Mouse (Mus musculus): ENCODE measurements around the gene Ndrg3.
A peak's percentile ranks its signal among the peaks of the same experiment; 100 is the strongest.
"Not testable (repeated sequence)": the region's sequence is repeated elsewhere in the genome, so short reads cannot be mapped to it uniquely, and the experiment has no call there.

Ndrg3 gene

GRCm38 (mm10) chr2:156998263-156998662, 6.4 kb upstream of the Ndrg3 start:
- no peak for DNase-seq (ENCODE audit: low spot score)

GRCm38 (mm10) chr2:156996576-156996975, 4.7 kb upstream of the Ndrg3 start:
- no peak for DNase-seq (ENCODE audit: low spot score)

GRCm38 (mm10) chr2:156990727-156991431, 977 bp downstream of the Ndrg3 start:
- DNase-seq (ENCODE audit: low spot score): no peak

- DNase-seq (ENCODE audit: low spot score): no peak
Observed at GRCm38 (mm10) chr2:156987316-156987715, 4.5 kb downstream of the Ndrg3 start.

- no peak for DNase-seq (ENCODE audit: low spot score)
Observed at GRCm38 (mm10) chr2:156982864-156983263, 9.0 kb downstream of the Ndrg3 start.

GRCm38 (mm10) chr2:156981291-156981690, 10.6 kb downstream of the Ndrg3 start:
- DNase-seq (ENCODE audit: low spot score): no peak

GRCm38 (mm10) chr2:156980059-156980458, 11.8 kb downstream of the Ndrg3 start:
- DNase-seq (ENCODE audit: low spot score): no peak

- DNase-seq (ENCODE audit: low spot score): no peak
Observed at GRCm38 (mm10) chr2:156976711-156977110, 15.1 kb downstream of the Ndrg3 start.

GRCm38 (mm10) chr2:156974967-156975366, 16.9 kb downstream of the Ndrg3 start:
- DNase-seq (ENCODE audit: low spot score): no peak

GRCm38 (mm10) chr2:156973316-156974100, 18.3 kb downstream of the Ndrg3 start:
- no peak for DNase-seq (ENCODE audit: low spot score)

GRCm38 (mm10) chr2:156970253-156970652, 21.6 kb downstream of the Ndrg3 start:
- no peak for DNase-seq (ENCODE audit: low spot score)

GRCm38 (mm10) chr2:156968501-156968900, 23.4 kb downstream of the Ndrg3 start:
- no peak for DNase-seq (ENCODE audit: low spot score)

- DNase-seq (ENCODE audit: low spot score): no peak
Observed at GRCm38 (mm10) chr2:156967388-156967787, 24.5 kb downstream of the Ndrg3 start.

GRCm38 (mm10) chr2:156963891-156964290, 28.0 kb downstream of the Ndrg3 start:
- DNase-seq (ENCODE audit: low spot score): peak; percentile 48

GRCm38 (mm10) chr2:156958496-156959252, 33.2 kb downstream of the Ndrg3 start:
- DNase-seq (ENCODE audit: low spot score): no peak

GRCm38 (mm10) chr2:156957035-156957434, 34.8 kb downstream of the Ndrg3 start:
- no peak for DNase-seq (ENCODE audit: low spot score)

- DNase-seq (ENCODE audit: low spot score): no peak
Observed at GRCm38 (mm10) chr2:156956306-156956705, 35.5 kb downstream of the Ndrg3 start.

GRCm38 (mm10) chr2:156954463-156954862, 37.4 kb downstream of the Ndrg3 start:
- no peak for DNase-seq (ENCODE audit: low spot score)

GRCm38 (mm10) chr2:156951301-156952094, 40.4 kb downstream of the Ndrg3 start:
- no peak for DNase-seq (ENCODE audit: low spot score)

GRCm38 (mm10) chr2:156950816-156951215, 41.0 kb downstream of the Ndrg3 start:
- no peak for DNase-seq (ENCODE audit: low spot score)

- not testable (repeated sequence) for DNase-seq (ENCODE audit: low spot score)
Observed at GRCm38 (mm10) chr2:156941523-156941922, 50.3 kb downstream of the Ndrg3 start.

GRCm38 (mm10) chr2:156939926-156940325, 51.9 kb downstream of the Ndrg3 start:
- DNase-seq (ENCODE audit: low spot score): not testable (repeated sequence)

Data from testis, postnatal 10 days (tissue).